Mouse (Mus musculus) ES-CJ7 (cell line): ENCODE data around the gene Pced1a.

Source experiments
- DNase-seq: peaks from one replicate; pipeline ENCODE4 v3.0.0; 2011; ENCODE audit warnings: low read depth, low spot score

Gene Pced1a

GRCm38 (mm10) chr2:130424126-130424853 lies at the start of gene Pced1a, which contains the start of gene Vps16:
Gene Pced1a (minus strand): TSS chr2:130424701.
Gene Vps16 (plus strand): TSS chr2:130424339.
- peak; percentile 83 for DNase-seq

GRCm38 (mm10) chr2:130472908-130473510 lies 48.5 kb upstream of the Pced1a start:
- DNase-seq = no peak

- DNase-seq = no peak
Observed at GRCm38 (mm10) chr2:130469935-130470334, 45.4 kb upstream of the Pced1a start.

- no peak for DNase-seq
Observed at GRCm38 (mm10) chr2:130469366-130469765, 44.9 kb upstream of the Pced1a start.

GRCm38 (mm10) chr2:130466438-130466837 lies 41.9 kb upstream of the Pced1a start:
- DNase-seq = no peak

GRCm38 (mm10) chr2:130461287-130462071 lies 37.0 kb upstream of the Pced1a start:
- DNase-seq = no peak

- no peak for DNase-seq
Observed at GRCm38 (mm10) chr2:130459576-130459975, 35.1 kb upstream of the Pced1a start.

GRCm38 (mm10) chr2:130457871-130458270 lies 33.4 kb upstream of the Pced1a start:
- DNase-seq = no peak

- no peak for DNase-seq
Observed at GRCm38 (mm10) chr2:130454748-130455370, 30.4 kb upstream of the Pced1a start.

- no peak for DNase-seq
Observed at GRCm38 (mm10) chr2:130453421-130453820, 28.9 kb upstream of the Pced1a start.

GRCm38 (mm10) chr2:130452266-130452665 lies 27.8 kb upstream of the Pced1a start:
- DNase-seq = no peak

- DNase-seq = no peak
Observed at GRCm38 (mm10) chr2:130451727-130452090, 27.2 kb upstream of the Pced1a start.

GRCm38 (mm10) chr2:130451086-130451726 lies 26.7 kb upstream of the Pced1a start:
- DNase-seq = no peak

- no peak for DNase-seq
Observed at GRCm38 (mm10) chr2:130450434-130450796, 25.9 kb upstream of the Pced1a start.

GRCm38 (mm10) chr2:130449794-130450433 lies 25.4 kb upstream of the Pced1a start, which contains the start of gene Ptpra:
Gene Ptpra (plus strand): TSS chr2:130450278.
- peak; percentile 80 for DNase-seq

GRCm38 (mm10) chr2:130449021-130449793 lies 24.7 kb upstream of the Pced1a start:
- DNase-seq = peak; percentile 11

- no peak for DNase-seq
Observed at GRCm38 (mm10) chr2:130448449-130448848, 23.9 kb upstream of the Pced1a start.

- DNase-seq = peak; percentile 16
Observed at GRCm38 (mm10) chr2:130442162-130442561, 17.7 kb upstream of the Pced1a start.

- DNase-seq = no peak
Observed at GRCm38 (mm10) chr2:130439840-130440480, 15.5 kb upstream of the Pced1a start.

- DNase-seq = no peak
Observed at GRCm38 (mm10) chr2:130438861-130439260, 14.4 kb upstream of the Pced1a start.
